15 mouse cellular contexts compared by ENCODE assay signal in the genomic region with DNA sequence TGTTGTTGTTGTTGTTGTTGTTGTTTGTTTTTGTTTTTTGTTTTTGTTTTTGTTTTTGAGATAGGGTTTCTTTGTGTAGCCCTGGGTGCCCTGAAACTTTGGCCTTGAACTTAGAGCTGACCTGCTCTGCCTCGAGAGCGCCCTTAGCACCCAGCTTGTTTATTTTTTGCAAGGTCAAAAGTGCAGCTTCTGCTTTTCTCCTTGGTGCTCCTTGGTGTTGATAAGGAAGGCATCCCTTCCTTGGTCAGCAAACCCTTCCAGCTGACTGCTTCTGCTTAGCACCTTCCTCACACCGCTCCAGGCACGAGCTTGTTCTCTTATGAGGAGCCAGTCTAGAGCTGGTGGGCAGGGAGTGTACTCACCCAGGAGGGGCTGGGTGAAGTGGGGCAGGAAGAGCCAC. TPM values are rescaled to one million over a fixed set of nuclear protein-coding genes. Genes with fewer than 3 reads are reported as not detected.
DNase-seq lines count a peak whose midpoint lies in the region; ATAC-seq and TF ChIP-seq lines count a peak whose summit lies in the region.
"Had no signal": no experiment of that assay in that cellular context is flagged by ENCODE, and none has a peak within 500 bp of the region (broad histone marks: within the 10 kb centered on the region; RNA-seq: fewer than 3 reads in every experiment).

No protein-coding gene starts in this region.

- no peak for TF ChIP-seq POLR2A in spleen, adult 2 months (IDR thresholded peaks at IDR 0.05; ENCODE audit: low read depth, low read length)

- ATAC-seq in megakaryocyte, adult 5-6 weeks (ENCODE audit: poor library complexity, severe bottlenecking) = peak; percentile 58
- ATAC-seq: forebrain, embryonic 16.5 days had no signal

- no peaks in the 10 kb centered on the region for H3K27me3 ChIP-seq in spleen, adult 2 months (ENCODE audit: control insufficient read depth, insufficient read depth, low read length)
- H3K27me3 ChIP-seq: liver, embryonic 15.5 days; neural tube, embryonic 15.5 days had no signal

- H3K4me1 ChIP-seq in spleen, adult 2 months (ENCODE audit: control insufficient read depth, insufficient read depth, insufficient read length) = peaks cover 41% of the 10 kb centered on the region; the same call in 1 of the 2 replicates

- no peak overlapping the region for H3K4me3 ChIP-seq in layer of hippocampus, adult 2 months
- no peak overlapping the region for H3K4me3 ChIP-seq in spleen, adult 2 months (ENCODE audit: extremely low read depth, insufficient read depth, insufficient read length)
- H3K4me3 ChIP-seq: erythroblast, embryonic 14.5 days; liver, embryonic 15.5 days; neural tube, embryonic 15.5 days had no signal

- 43% methylated on average over 4 of the region's 4 CpGs for WGBS in spleen, adult 2 months

- peak overlapping the region; percentile 68; the same call in 1 of the 2 replicates for H3K27ac ChIP-seq in layer of hippocampus, adult 2 months
- peak overlapping the region; percentile 41; the same call in 1 of the 2 replicates for H3K27ac ChIP-seq in spleen, adult 2 months (ENCODE audit: insufficient read depth, low read length)
- H3K27ac ChIP-seq: hindbrain, embryonic 14.5 days; liver, embryonic 15.5 days; neural tube, embryonic 15.5 days had no signal

- no peak for DNase-seq in layer of hippocampus, adult 2 months (ENCODE audit: low spot score in 2 of 2)
- DNase-seq in layer of hippocampus, adult 9-10 months (ENCODE audit: low spot score) = no peak
- DNase-seq in spleen, adult 2 months (ENCODE audit: low read depth in 1 of 2, low spot score in 2 of 2) = no peak
- DNase-seq in spleen, postnatal 4 days (ENCODE audit: low spot score in 2 of 2) = no peak
- no peak for DNase-seq in urinary bladder, postnatal 10 days (ENCODE audit: low spot score)
- no peak for DNase-seq in thymus, postnatal 36 days
- DNase-seq: adrenal gland, adult 8-10 months; cerebellum, adult 9-11 months; gastrocnemius, postnatal 36 days had no signal

- no peak for TF ChIP-seq CTCF in layer of hippocampus, adult 2 months (conservative IDR thresholded peaks at IDR 0.05)
- TF ChIP-seq CTCF in spleen, adult 2 months (IDR thresholded peaks at IDR 0.05; ENCODE audit: extremely low read depth, insufficient read depth, insufficient read length, insufficient replicate concordance) = no peak

- H3K36me3 ChIP-seq in spleen, adult 2 months (ENCODE audit: control insufficient read depth, insufficient read depth, low read length) = no peaks in the 10 kb centered on the region
- H3K36me3 ChIP-seq: neural tube, embryonic 15.5 days had no signal

RNA-seq across cellular contexts. Expression of a gene that starts 11.7 kb away (rescaled TPM):
- 100 to 1,000 TPM; 244 to 257 TPM for total RNA-seq in layer of hippocampus, adult 2 months (2021)
- polyA plus RNA-seq in spleen, adult 2 months (2012; rRNA removed) = 17.3 and 22.9 TPM in 2 replicates
- total RNA-seq in megakaryocyte, adult 5-6 weeks (2015) = 6.2 TPM in 2 replicates
- total RNA-seq in megakaryocyte, adult 5-6 weeks (2017) = 6.2 and 6.9 TPM in 2 replicates

RNA-seq across cellular contexts. Expression of a gene that starts 41.0 kb away (rescaled TPM):
- total RNA-seq in layer of hippocampus, adult 2 months (2021) = 10 to 100 TPM; 34.7 to 45.9 TPM
- 31.2 and 36.6 TPM in 2 replicates for polyA plus RNA-seq in spleen, adult 2 months (2012; rRNA removed)
- total RNA-seq in megakaryocyte, adult 5-6 weeks (2015) = 20.7 and 21.7 TPM in 2 replicates
- total RNA-seq in megakaryocyte, adult 5-6 weeks (2017) = 54.8 and 79.3 TPM in 2 replicates

Comparison
In these comparisons a context has a peak if more than half of its experiments do, and no peak if none do; other contexts are left out.
1. RNA of a gene that starts 11.7 kb away (total RNA-seq): 244 to 257 TPM in layer of hippocampus, adult 2 months; 6.2 to 6.9 TPM in megakaryocyte, adult 5-6 weeks; every median in the first group is over 10 times any median in the second.